Comparison of ENCODE assay signal across 12 mouse cellular contexts in genomic region chr12:118849996-118850395, GRCm38 (mm10). TPM values are rescaled to one million over a fixed set of nuclear protein-coding genes. Genes with fewer than 3 reads are reported as not detected.
A peak's percentile ranks its signal among the peaks of the same experiment; 100 is the strongest.
DNase-seq lines count a peak whose midpoint lies in the region; ATAC-seq and TF ChIP-seq lines count a peak whose summit lies in the region.
"Had no signal": no experiment of that assay in that cellular context is flagged by ENCODE, and none has a peak within 500 bp of the region (broad histone marks: within the 10 kb centered on the region; RNA-seq: fewer than 3 reads in every experiment).

No protein-coding gene starts in this region.

- under 1% methylated on average over 11 of the region's 11 CpGs for WGBS in liver, embryonic 11.5 days
- 0% methylated on average over 11 of the region's 11 CpGs for WGBS in embryonic facial prominence, embryonic 14.5 days
- under 1% methylated on average over 11 of the region's 11 CpGs for WGBS in limb, embryonic 10.5 days
- 2% methylated on average over 11 of the region's 11 CpGs for WGBS in olfactory bulb, adult 2 months
- 2% methylated on average over 11 of the region's 11 CpGs for WGBS in kidney, embryonic 16.5 days

- H3K4me1 ChIP-seq in liver, embryonic 11.5 days (replicated peaks; ENCODE audit: control insufficient read depth, insufficient read depth, low read length), result no peaks in the 10 kb centered on the region; the same call in none of the 2 replicates
- H3K4me1 ChIP-seq in embryonic facial prominence, embryonic 14.5 days (ENCODE audit: control insufficient read depth, insufficient read depth, low read length), result peaks cover 12% of the 10 kb centered on the region; the same call in 1 of the 2 replicates
- H3K4me1 ChIP-seq in limb, embryonic 10.5 days, result peaks cover 48% of the 10 kb centered on the region
- no peaks in the 10 kb centered on the region; the same call in 1 of the 2 replicates for H3K4me1 ChIP-seq in olfactory bulb, adult 2 months (ENCODE audit: control insufficient read depth, insufficient read depth, low read length)
- H3K4me1 ChIP-seq in kidney, embryonic 16.5 days (ENCODE audit: insufficient read depth, low read length), result peaks cover 36% of the 10 kb centered on the region

- ATAC-seq in liver, embryonic 11.5 days (replicated peaks; ENCODE audit: low FRiP score), result no peak
- ATAC-seq in embryonic facial prominence, embryonic 14.5 days (ENCODE audit: low read depth), result no peak
- no peak for ATAC-seq in granulocyte monocyte progenitor cell, adult 5-6 weeks (replicated peaks; ENCODE audit: poor library complexity, severe bottlenecking)
- ATAC-seq in kidney, embryonic 16.5 days (ENCODE audit: low FRiP score, low TSS enrichment), result no peak

- TF ChIP-seq POLR2A in olfactory bulb, adult 2 months (IDR thresholded peaks at IDR 0.05; ENCODE audit: insufficient read depth, low read depth, low read length), result no peak

- no peak for TF ChIP-seq CTCF in olfactory bulb, adult 2 months (IDR thresholded peaks at IDR 0.05; ENCODE audit: insufficient read depth, low read depth, low read length)

- no peaks in the 10 kb centered on the region for H3K36me3 ChIP-seq in liver, embryonic 11.5 days (ENCODE audit: control insufficient read depth, insufficient read depth, low read length)
- no peaks in the 10 kb centered on the region for H3K36me3 ChIP-seq in embryonic facial prominence, embryonic 14.5 days (ENCODE audit: control insufficient read depth, insufficient read depth, low read length)
- H3K36me3 ChIP-seq in limb, embryonic 10.5 days, result no peaks in the 10 kb centered on the region
- H3K36me3 ChIP-seq in kidney, embryonic 16.5 days (ENCODE audit: insufficient read depth, low read length), result no peaks in the 10 kb centered on the region
- H3K36me3 ChIP-seq: G1E had no signal

- peak; percentile 44 for DNase-seq in liver, embryonic 11.5 days (ENCODE audit: low spot score)
- no peak for DNase-seq in liver
- DNase-seq in embryonic facial prominence, embryonic 14.5 days (ENCODE audit: low spot score), result peak; percentile 15
- DNase-seq in limb, embryonic 10.5 days (ENCODE audit: low spot score), result peak; percentile 74
- DNase-seq in adrenal gland, adult 8-10 months, result no peak
- DNase-seq: lung, postnatal 4 days had no signal

- no peak overlapping the region for H3K4me3 ChIP-seq in liver, embryonic 11.5 days (ENCODE audit: low read depth, low read length)
- peak overlapping the region; percentile 43 for H3K4me3 ChIP-seq in embryonic facial prominence, embryonic 14.5 days (ENCODE audit: low read depth, low read length)
- peak overlapping the region; percentile 62 for H3K4me3 ChIP-seq in limb, embryonic 10.5 days
- H3K4me3 ChIP-seq in olfactory bulb, adult 2 months (ENCODE audit: insufficient read depth, low read depth, low read length), result peak overlapping the region; percentile 65
- no peak overlapping the region for H3K4me3 ChIP-seq in kidney, embryonic 16.5 days (ENCODE audit: low read length)
- H3K4me3 ChIP-seq: erythroblast, embryonic 14.5 days had no signal

- H3K27ac ChIP-seq in liver, embryonic 11.5 days (ENCODE audit: low read depth, low read length), result no peak overlapping the region
- H3K27ac ChIP-seq in embryonic facial prominence, embryonic 14.5 days (replicated peaks; ENCODE audit: low read depth, low read length), result no peak overlapping the region
- H3K27ac ChIP-seq in limb, embryonic 10.5 days, result 0 out of 2 replicates have a peak overlapping the region, but pooled peaks have one; percentile 73
- peak overlapping the region; percentile 100 for H3K27ac ChIP-seq in olfactory bulb, adult 2 months (ENCODE audit: insufficient read depth, low read depth, low read length)
- no peak overlapping the region for H3K27ac ChIP-seq in kidney, embryonic 16.5 days (ENCODE audit: low read length)

- no peak overlapping the region for H3K9ac ChIP-seq in liver, embryonic 11.5 days (ENCODE audit: low read depth, low read length)
- peak overlapping the region; percentile 30; the same call in 1 of the 2 replicates for H3K9ac ChIP-seq in embryonic facial prominence, embryonic 14.5 days (ENCODE audit: low read depth, low read length)
- no peak overlapping the region for H3K9ac ChIP-seq in kidney, embryonic 16.5 days (replicated peaks; ENCODE audit: low read length)

- no peak overlapping the region for H3K4me2 ChIP-seq in liver, embryonic 11.5 days
- 0 out of 2 replicates have a peak overlapping the region, but pooled peaks have one; percentile 50 for H3K4me2 ChIP-seq in embryonic facial prominence, embryonic 14.5 days (ENCODE audit: low read depth, low read length)
- no peak overlapping the region for H3K4me2 ChIP-seq in kidney, embryonic 16.5 days (replicated peaks; ENCODE audit: low read depth, low read length)

- no peaks in the 10 kb centered on the region for H3K9me3 ChIP-seq in liver, embryonic 11.5 days (ENCODE audit: control insufficient read depth, low read length)
- no peaks in the 10 kb centered on the region for H3K9me3 ChIP-seq in embryonic facial prominence, embryonic 14.5 days (ENCODE audit: control insufficient read depth, low read length)
- no peaks in the 10 kb centered on the region for H3K9me3 ChIP-seq in limb, embryonic 10.5 days (replicated peaks)
- no peaks in the 10 kb centered on the region for H3K9me3 ChIP-seq in kidney, embryonic 16.5 days (ENCODE audit: low read length)

- peaks cover 93% of the 10 kb centered on the region for H3K27me3 ChIP-seq in liver, embryonic 11.5 days (replicated peaks; ENCODE audit: control insufficient read depth, insufficient read depth, low read length)
- peaks cover 95% of the 10 kb centered on the region for H3K27me3 ChIP-seq in embryonic facial prominence, embryonic 14.5 days (replicated peaks; ENCODE audit: control insufficient read depth, insufficient read depth, low read length)
- peaks cover 93% of the 10 kb centered on the region for H3K27me3 ChIP-seq in limb, embryonic 10.5 days (ENCODE audit: low read depth, poor library complexity, severe bottlenecking)
- peaks cover 85% of the 10 kb centered on the region for H3K27me3 ChIP-seq in kidney, embryonic 16.5 days (ENCODE audit: insufficient read depth, low read length)

RNA-seq across cellular contexts. Expression of gene Sp8, which starts 3.9 kb away (rescaled TPM):
- 0.05 and 0.06 TPM in 2 replicates for polyA plus RNA-seq in liver, embryonic 11.5 days (2014; fragmentation: Nextera tagmentation; extraction: Ambion mirVana)
- polyA plus RNA-seq in embryonic facial prominence, embryonic 14.5 days (2014; fragmentation: Nextera tagmentation; extraction: Ambion mirVana), result 1.9 and 3.5 TPM in 2 replicates
- polyA plus RNA-seq in limb, embryonic 10.5 days (2016; fragmentation: Nextera tagmentation; extraction: Ambion mirVana), result 5.3 and 5.8 TPM in 2 replicates
- not detected in 2 replicates for polyA plus RNA-seq in olfactory bulb, adult 2 months (2012; ENCODE audit: insufficient read depth, insufficient read length, low replicate concordance, missing spikeins)
- not detected for total RNA-seq in adrenal gland, adult 8-10 months (2022)
- not detected in 2 replicates for total RNA-seq in granulocyte monocyte progenitor cell, adult 5-6 weeks (2014; fragmentation: Nextera tagmentation)
- total RNA-seq in granulocyte monocyte progenitor cell, adult 5-6 weeks (2017), result not detected in 2 replicates
- not detected in 2 replicates for polyA plus RNA-seq in kidney, embryonic 16.5 days (2015; fragmentation: Nextera tagmentation; extraction: Ambion mirVana)
- total RNA-seq: heart, postnatal 36 days had no signal
- polyA plus RNA-seq: erythroblast, embryonic 14.5 days; G1E had no signal

Comparison
In these comparisons a context has a peak if more than half of its experiments do, and no peak if none do; other contexts are left out.
1. DNase-seq: peak in liver, embryonic 11.5 days (single experiment), embryonic facial prominence, embryonic 14.5 days (single experiment) and limb, embryonic 10.5 days (single experiment); none in liver (single experiment) and adrenal gland, adult 8-10 months (single experiment).
2. H3K27ac ChIP-seq: peak in limb, embryonic 10.5 days (single experiment) and olfactory bulb, adult 2 months (single experiment); none in liver, embryonic 11.5 days (single experiment), embryonic facial prominence, embryonic 14.5 days (single experiment) and kidney, embryonic 16.5 days (single experiment).
3. H3K4me3 ChIP-seq: peak in embryonic facial prominence, embryonic 14.5 days (single experiment), limb, embryonic 10.5 days (single experiment) and olfactory bulb, adult 2 months (single experiment); none in liver, embryonic 11.5 days (single experiment) and kidney, embryonic 16.5 days (single experiment).